Mouse (Mus musculus) liver, embryonic 14.5 days (tissue): Measurements from ENCODE around the gene H6pd. TPM values are rescaled to one million over a fixed set of nuclear protein-coding genes. Genes with fewer than 3 reads are reported as not detected.

ENCODE experiments used
- ATAC-seq: fragments of 200-750 bp; cut with Nextera tagmentation; 2 replicates; pipeline ENCODE4 v1.8.0; 2017; ENCODE audit warnings: moderate number of reproducible peaks, mild to moderate bottlenecking, moderate library complexity; ENCODE audit not compliant: insufficient read depth
- DNase-seq, 3 experiments: peaks; one replicate each; pipeline ENCODE4 v3.0.0-alpha.2; 2012 to 2013; ENCODE audit warnings: low read depth in 3 of 3, low spot score in 3 of 3
- H3K27ac ChIP-seq: fragments of 300-500 bp; sonication (generic); 2 replicates; pipeline ENCODE4 v1.5.1; 2014; ENCODE audit warnings: moderate library complexity, mild to moderate bottlenecking, control low read depth, inconsistent platforms
- H3K27me3 ChIP-seq: fragments of 300-500 bp; sonication (generic); 2 replicates; pipeline ENCODE4 v1.6.1; 2014; ENCODE audit warnings: mild to moderate bottlenecking, low read length, moderate library complexity; ENCODE audit not compliant: control insufficient read depth, insufficient read depth
- H3K36me3 ChIP-seq: fragments of 300-500 bp; sonication (generic); replicated peaks from 2 replicates; pipeline ENCODE4 v1.6.1; 2014; ENCODE audit warnings: low read depth; ENCODE audit not compliant: control insufficient read depth, insufficient read depth
- H3K4me1 ChIP-seq, 2 experiments: fragments of 200-500 bp in 1 of 2; fragments of 300-500 bp in 1 of 2; sonication (generic) in 1 of 2; replicated peaks; 2 replicates each; pipeline ENCODE4 v1.6.1; 2012 to 2014; ENCODE audit warnings: antibody characterized with exemption in 1 of 2, inconsistent platforms in 1 of 2, low read length in 1 of 2; ENCODE audit not compliant: control insufficient read depth in 2 of 2, insufficient read depth in 2 of 2
- H3K4me2 ChIP-seq: fragments of 300-500 bp; sonication (generic); 2 replicates; pipeline ENCODE4 v1.6.1; 2014; ENCODE audit warnings: low read depth, mild to moderate bottlenecking, control low read depth, moderate library complexity
- H3K4me3 ChIP-seq, 2 experiments: fragments of 200-500 bp in 1 of 2; fragments of 300-500 bp in 1 of 2; sonication (generic) in 1 of 2; 2 replicates each; pipeline ENCODE4 v1.5.1; 2012 to 2014; ENCODE audit warnings: low read depth in 2 of 2, low read length in 2 of 2, mild to moderate bottlenecking in 2 of 2, control low read depth in 1 of 2, inconsistent platforms in 1 of 2, moderate library complexity in 1 of 2; ENCODE audit not compliant: insufficient read depth in 1 of 2
- H3K9ac ChIP-seq: fragments of 300-500 bp; sonication (generic); replicated peaks from 2 replicates; pipeline ENCODE4 v1.6.1; 2014; ENCODE audit warnings: mild to moderate bottlenecking, control low read depth, moderate library complexity
- H3K9me3 ChIP-seq: fragments of 300-500 bp; sonication (generic); 2 replicates; pipeline ENCODE4 v1.6.1; 2016; ENCODE audit warnings: low read length, mixed read lengths; ENCODE audit not compliant: control insufficient read depth
- CTCF ChIP-seq: IDR thresholded peaks from 2 replicates; pipeline ENCODE4 v1.5.1; 2016; ENCODE audit warnings: antibody characterized with exemption, low read depth, control low read depth
- EP300 ChIP-seq: IDR thresholded peaks from 2 replicates; pipeline ENCODE4 v1.6.1; 2016; ENCODE audit warnings: antibody characterized with exemption, low read depth
- WGBS: fragments of 180-500 bp; shearing (Covaris S2); extraction: QIAGEN DNeasy Blood & Tissue Kit; methylation state at CpG from one replicate; pipeline ENCODE4 v1.1.7; 2014; ENCODE audit not compliant: insufficient replicate concordance; 5-methylcytosine and 5-hydroxymethylcytosine counted together
- polyA plus RNA-seq, 2 experiments: library from polyadenylated mRNA; depleted of rRNA in 1 of 2; stranded (reverse) in 1 of 2; unstranded in 1 of 2; fragments of >200 nt; fragmentation: Nextera tagmentation in 1 of 2; extraction: Ambion mirVana in 1 of 2; gene quantifications; 2 replicates each; pipeline versions ENCODE4 v1.2.1 to v1.2.3; 2012 to 2014

Gene H6pd
- polyA plus RNA-seq, 2 experiments: 7.9 to 8.3 TPM

GRCm38 (mm10) chr4:149933519-149934245 is 75.1 kb downstream of the H6pd start:
- ATAC-seq: no peak
- no peaks in the 10 kb centered on the region for H3K27me3 ChIP-seq
- TF ChIP-seq EP300 (no peak), CTCF (no peak)

GRCm38 (mm10) chr4:149933025-149933424 is 75.8 kb downstream of the H6pd start:
- Histone ChIP-seq H3K27me3 (no peaks in the 10 kb centered on the region), H3K9ac (no peak overlapping the region), H3K4me2 (no peak overlapping the region), H3K27ac (no peak overlapping the region), H3K4me3 (no peak overlapping the region), H3K36me3 (no peaks in the 10 kb centered on the region), H3K4me1 (no peaks in the 10 kb centered on the region), H3K9me3 (no peaks in the 10 kb centered on the region)
- TF ChIP-seq CTCF (no peak), EP300 (no peak)
- ATAC-seq (no peak), DNase-seq (no peak)
- 71% methylated on average over 7 of the region's 7 CpGs for WGBS

More at GRCm38 (mm10) chr4:149933519-149934245, 75.1 kb downstream of the H6pd start:
- 71% methylated on average over 16 of the region's 16 CpGs for WGBS
- no peaks in the 10 kb centered on the region for H3K4me1 ChIP-seq
- H3K4me2 ChIP-seq: no peak overlapping the region
- H3K9me3 ChIP-seq: no peaks in the 10 kb centered on the region
- H3K27ac ChIP-seq: no peak overlapping the region
- no peak for DNase-seq
- H3K36me3 ChIP-seq: no peaks in the 10 kb centered on the region
- no peak overlapping the region for H3K4me3 ChIP-seq
- H3K9ac ChIP-seq: no peak overlapping the region

- Histone ChIP-seq H3K27ac (no peak overlapping the region), H3K36me3 (no peaks in the 10 kb centered on the region), H3K27me3 (no peaks in the 10 kb centered on the region), H3K4me1 (no peaks in the 10 kb centered on the region), H3K4me2 (no peak overlapping the region), H3K9ac (no peak overlapping the region), H3K9me3 (no peaks in the 10 kb centered on the region), H3K4me3 (no peak overlapping the region)
- DNase-seq (no peak), ATAC-seq (no peak)
- WGBS: 61% methylated on average over 9 of the region's 9 CpGs
- TF ChIP-seq CTCF: no peak
- TF ChIP-seq EP300: no peak
Observed at GRCm38 (mm10) chr4:149932108-149932815, 76.6 kb downstream of the H6pd start.

- Histone ChIP-seq H3K27ac (no peak overlapping the region), H3K9ac (no peak overlapping the region), H3K4me2 (no peak overlapping the region), H3K9me3 (no peaks in the 10 kb centered on the region), H3K4me1 (no peaks in the 10 kb centered on the region), H3K4me3 (no peak overlapping the region), H3K27me3 (no peaks in the 10 kb centered on the region), H3K36me3 (no peaks in the 10 kb centered on the region)
- TF ChIP-seq EP300 (no peak), CTCF (no peak)
- ATAC-seq (no peak), DNase-seq (no peak)
- WGBS: 41% methylated on average over 3 of the region's 3 CpGs
Observed at GRCm38 (mm10) chr4:149930755-149931154, 78.1 kb downstream of the H6pd start.

Other genes starting within 250 kb of the H6pd start
- 3.3 and 4.8 TPM in 2 replicates for gene Slc25a33, start 234.7 kb downstream of the H6pd start, polyA plus RNA-seq (2012; rRNA removed)
- 7.8 and 9.8 TPM in 2 replicates for gene Slc25a33, start 234.7 kb downstream of the H6pd start, polyA plus RNA-seq (2014; fragmentation: Nextera tagmentation; extraction: Ambion mirVana)
- gene Spsb1, start 54.0 kb downstream of the H6pd start, polyA plus RNA-seq (2012; rRNA removed): 0.23 and 0.25 TPM in 2 replicates
- 0.46 and 0.56 TPM in 2 replicates for gene Spsb1, start 54.0 kb downstream of the H6pd start, polyA plus RNA-seq (2014; fragmentation: Nextera tagmentation; extraction: Ambion mirVana)
- 0.25 and 0.31 TPM in 2 replicates for gene Gpr157, start 78.3 kb upstream of the H6pd start, polyA plus RNA-seq (2012; rRNA removed)
- gene Gpr157, start 78.3 kb upstream of the H6pd start, polyA plus RNA-seq (2014; fragmentation: Nextera tagmentation; extraction: Ambion mirVana): 0.05 and 0.08 TPM in 2 replicates
- gene Slc2a5, start 110.3 kb upstream of the H6pd start, polyA plus RNA-seq (2012; rRNA removed): 0.08 and 0.19 TPM in 2 replicates
- gene Slc2a5, start 110.3 kb upstream of the H6pd start, polyA plus RNA-seq (2014; fragmentation: Nextera tagmentation; extraction: Ambion mirVana): 0.18 and 0.43 TPM in 2 replicates
- gene Slc2a7, start 139.9 kb upstream of the H6pd start, polyA plus RNA-seq (2012; rRNA removed): 0.04 TPM in 1 of 2 replicates, not detected in the other
- 0.24 TPM in 1 of 2 replicates, not detected in the other for gene Slc2a7, start 139.9 kb upstream of the H6pd start, polyA plus RNA-seq (2014; fragmentation: Nextera tagmentation; extraction: Ambion mirVana)
- gene Car6, start 192.3 kb upstream of the H6pd start, polyA plus RNA-seq (2012; rRNA removed): 0.02 and 0.17 TPM in 2 replicates
- 0.09 TPM in 1 of 2 replicates, not detected in the other for gene Car6, start 192.3 kb upstream of the H6pd start, polyA plus RNA-seq (2014; fragmentation: Nextera tagmentation; extraction: Ambion mirVana)
- 167 and 215 TPM in 2 replicates for gene Eno1, start 227.7 kb upstream of the H6pd start, polyA plus RNA-seq (2012; rRNA removed)
- 451 and 488 TPM in 2 replicates for gene Eno1, start 227.7 kb upstream of the H6pd start, polyA plus RNA-seq (2014; fragmentation: Nextera tagmentation; extraction: Ambion mirVana)